Mouse (Mus musculus) cortical plate, adult 2 months (tissue): ENCODE measurements around the gene Fancg. TPM values are rescaled to one million over a fixed set of nuclear protein-coding genes. Genes with fewer than 3 reads are reported as not detected.

Source experiments
- H3K27ac ChIP-seq: fragments of 200-500 bp; 2 replicates; pipeline ENCODE4 v1.5.1; 2012; ENCODE audit warnings: low read length, control low read depth, inconsistent platforms; ENCODE audit not compliant: insufficient read depth
- H3K4me1 ChIP-seq: fragments of 200-500 bp; 2 replicates; pipeline ENCODE4 v1.6.1; 2011; ENCODE audit warnings: low read length; ENCODE audit not compliant: control insufficient read depth, insufficient read depth
- H3K4me3 ChIP-seq: fragments of 200-500 bp; 2 replicates; pipeline ENCODE4 v1.5.1; 2011; ENCODE audit warnings: mild to moderate bottlenecking, low read length, control low read depth; ENCODE audit not compliant: insufficient read depth
- CTCF ChIP-seq: fragments of 200-500 bp; IDR thresholded peaks from 2 replicates; pipeline ENCODE4 v1.5.1; 2011; ENCODE audit warnings: mild to moderate bottlenecking, control low read depth, low read length; ENCODE audit not compliant: insufficient read depth; ENCODE audit errors: extremely low read depth
- POLR2A ChIP-seq: fragments of 200-500 bp; IDR thresholded peaks from 2 replicates; pipeline ENCODE4 v1.6.1; 2011; ENCODE audit warnings: mild to moderate bottlenecking, low read length, control low read depth; ENCODE audit not compliant: insufficient read depth; ENCODE audit errors: extremely low read depth
- polyA plus RNA-seq: library from polyadenylated mRNA; depleted of rRNA; stranded (reverse); fragments of >200 nt; gene quantifications from 2 replicates; pipeline ENCODE4 v1.2.3, GENCODE M21; 2012; rRNA removed

Fancg gene
- polyA plus RNA-seq, 1 experiment = 25.0 TPM

DNA sequence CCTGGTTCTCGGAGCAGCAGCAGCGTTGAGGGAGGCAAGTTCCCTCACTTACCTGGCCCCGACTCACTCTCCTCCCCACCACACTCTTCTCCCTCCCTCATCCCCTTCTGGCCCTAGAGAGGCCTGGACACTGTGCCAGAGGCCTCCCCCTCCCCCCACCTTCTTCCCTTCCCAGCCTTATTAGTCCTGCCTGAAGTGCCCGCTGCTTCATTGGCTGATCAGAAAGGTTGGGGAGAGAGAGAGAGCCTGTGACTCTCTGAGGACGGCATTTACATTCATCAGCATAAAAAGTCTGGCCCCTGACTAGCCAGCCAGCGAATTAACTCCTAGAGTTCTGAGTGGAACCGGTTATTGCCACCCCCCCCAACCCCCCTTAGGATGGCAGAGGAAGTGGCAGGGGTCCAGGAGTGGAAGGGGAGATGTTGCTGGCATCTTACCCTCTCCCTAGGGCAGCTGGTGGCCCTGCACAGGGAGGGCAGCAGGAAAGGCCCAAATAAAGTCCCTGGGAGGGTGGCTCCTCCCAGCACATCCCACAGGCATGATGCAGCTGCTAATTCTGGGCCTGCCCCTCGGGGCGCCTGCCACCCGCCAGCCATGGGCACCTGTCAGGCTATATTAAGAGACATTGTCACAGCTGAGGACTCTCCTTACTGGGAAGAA is 56.7 kb downstream of the Fancg start:
- Histone ChIP-seq H3K4me1 (peaks cover 5% of the 10 kb centered on the region; the same call in 1 of the 2 replicates), H3K27ac (peak overlapping the region; percentile 88), H3K4me3 (peak overlapping the region; percentile 94)
- TF ChIP-seq CTCF = no peak
- TF ChIP-seq POLR2A = peak; percentile 42; the same call in 1 of the 2 replicates

DNA sequence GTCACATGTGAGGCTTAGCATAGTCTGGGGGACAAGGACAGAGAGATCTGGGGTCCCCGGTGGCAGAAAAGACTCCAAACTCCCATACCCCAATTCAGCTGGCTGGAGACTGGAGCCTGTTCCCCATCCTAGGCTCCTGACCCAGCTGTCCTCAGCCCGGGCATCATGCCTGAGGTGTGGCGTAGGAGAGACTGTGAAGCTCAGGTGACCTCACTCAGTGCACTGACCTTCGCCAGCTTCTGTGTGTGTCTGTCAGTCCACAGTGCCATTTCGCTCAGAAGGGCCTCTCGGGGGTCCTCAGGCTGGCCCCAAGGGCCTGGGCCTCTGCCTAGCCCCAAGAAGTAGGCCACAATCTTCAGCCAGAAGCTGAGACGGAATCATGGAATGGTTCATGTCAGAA is 57.7 kb downstream of the Fancg start:
- no peak for TF ChIP-seq CTCF
- no peak for TF ChIP-seq POLR2A
- Histone ChIP-seq H3K27ac (peak overlapping the region; percentile 88), H3K4me1 (peaks cover 6% of the 10 kb centered on the region), H3K4me3 (peak overlapping the region; percentile 94)

Other genes starting within 250 kb of the Fancg start
- 0.19 and 0.40 TPM in 2 replicates for gene Ccl21a, start 236.5 kb downstream of the Fancg start, polyA plus RNA-seq
- 0.15 and 0.23 TPM in 2 replicates for gene Fam205a1, start 156.6 kb downstream of the Fancg start, polyA plus RNA-seq
- gene Gm12394, start 153.7 kb downstream of the Fancg start, polyA plus RNA-seq = 0.13 and 0.23 TPM in 2 replicates
- 0.15 TPM in 1 of 2 replicates, not detected in the other for gene Fam205c, start 136.3 kb downstream of the Fancg start, polyA plus RNA-seq
- 282 and 292 TPM in 2 replicates for gene Phf24, start 93.8 kb downstream of the Fancg start, polyA plus RNA-seq
- gene Dnajb5, start 60.7 kb downstream of the Fancg start, polyA plus RNA-seq = 96.0 and 107 TPM in 2 replicates
- gene 1700022I11Rik, start 40.9 kb downstream of the Fancg start, polyA plus RNA-seq = not detected in 2 replicates
- gene Vcp, start 10.0 kb downstream of the Fancg start, polyA plus RNA-seq = 171 and 176 TPM in 2 replicates
- 21.0 and 21.9 TPM in 2 replicates for gene Pigo, start 15.3 kb upstream of the Fancg start, polyA plus RNA-seq
- gene Stoml2, start 21.2 kb upstream of the Fancg start, polyA plus RNA-seq = 128 and 132 TPM in 2 replicates
- gene Fam214b, start 35.7 kb upstream of the Fancg start, polyA plus RNA-seq = 28.5 and 29.2 TPM in 2 replicates
- 66.7 and 77.8 TPM in 2 replicates for gene Unc13b, start 48.4 kb upstream of the Fancg start, polyA plus RNA-seq